Mouse (Mus musculus) kidney, embryonic 14.5 days (tissue): Measurements from ENCODE around the gene Nrbf2. TPM values are rescaled to one million over a fixed set of nuclear protein-coding genes. Genes with fewer than 3 reads are reported as not detected.
A peak's percentile ranks its signal among the peaks of the same experiment; 100 is the strongest.

Experiments
- ATAC-seq: fragments of 200-750 bp; cut with Nextera tagmentation; 2 replicates; pipeline ENCODE4 v1.8.0; 2017; ENCODE audit warnings: moderate number of reproducible peaks, mild to moderate bottlenecking, moderate TSS enrichment, moderate library complexity; ENCODE audit not compliant: low FRiP score, low TSS enrichment
- H3K27ac ChIP-seq: fragments of 300-500 bp; sonication (generic); 2 replicates; pipeline ENCODE4 v1.5.1; 2014; ENCODE audit warnings: low read depth, mild to moderate bottlenecking, low read length, moderate library complexity, mixed read lengths
- H3K27me3 ChIP-seq: fragments of 300-500 bp; sonication (generic); 2 replicates; pipeline ENCODE4 v1.6.1; 2014; ENCODE audit warnings: mild to moderate bottlenecking, low read length; ENCODE audit not compliant: control insufficient read depth, insufficient read depth
- H3K36me3 ChIP-seq: fragments of 300-500 bp; sonication (generic); 2 replicates; pipeline ENCODE4 v1.6.1; 2014; ENCODE audit warnings: low read length, mixed read lengths; ENCODE audit not compliant: control insufficient read depth, insufficient read depth
- H3K4me1 ChIP-seq: fragments of 300-500 bp; sonication (generic); 2 replicates; pipeline ENCODE4 v1.6.1; 2014; ENCODE audit warnings: low read length, mixed read lengths; ENCODE audit not compliant: control insufficient read depth, insufficient read depth
- H3K4me2 ChIP-seq: fragments of 300-500 bp; sonication (generic); replicated peaks from 2 replicates; pipeline ENCODE4 v1.6.1; 2014; ENCODE audit warnings: low read depth, mild to moderate bottlenecking, low read length
- H3K4me3 ChIP-seq: fragments of 300-500 bp; sonication (generic); 2 replicates; pipeline ENCODE4 v1.5.1; 2014; ENCODE audit warnings: mild to moderate bottlenecking, low read length
- H3K9ac ChIP-seq: fragments of 300-500 bp; sonication (generic); 2 replicates; pipeline ENCODE4 v1.6.1; 2014; ENCODE audit warnings: low read depth, mild to moderate bottlenecking, low read length, moderate library complexity
- H3K9me3 ChIP-seq: fragments of 300-500 bp; sonication (generic); 2 replicates; pipeline ENCODE4 v1.6.1; 2016; ENCODE audit warnings: low read length; ENCODE audit not compliant: control insufficient read depth
- WGBS: fragments of 180-500 bp; shearing (Covaris S2); extraction: QIAGEN DNeasy Blood & Tissue Kit; methylation state at CpG from one replicate; pipeline ENCODE4 v1.1.7; 2014; 5-methylcytosine and 5-hydroxymethylcytosine counted together
- polyA plus RNA-seq: library from polyadenylated mRNA; unstranded; fragments of >200 nt; fragmentation: Nextera tagmentation; extraction: Ambion mirVana; gene quantifications from 2 replicates; pipeline ENCODE4 v1.2.1, GENCODE M21; 2014

The Nrbf2 gene
- polyA plus RNA-seq, 1 experiment from 2014 or later: 34.7 TPM

GRCm38 (mm10) chr10:67284311-67284710 is 794 bp downstream of the Nrbf2 start:
- H3K4me3 ChIP-seq: peak overlapping the region; percentile 58
- no peaks in the 10 kb centered on the region for H3K9me3 ChIP-seq
- 2% methylated on average over 10 of the region's 10 CpGs for WGBS
- no peaks in the 10 kb centered on the region for H3K27me3 ChIP-seq
- peak overlapping the region; percentile 69 for H3K4me2 ChIP-seq
- H3K4me1 ChIP-seq: peaks cover 16% of the 10 kb centered on the region; the same call in 1 of the 2 replicates
- H3K36me3 ChIP-seq: no peaks in the 10 kb centered on the region
- H3K9ac ChIP-seq: peak overlapping the region; percentile 82
- ATAC-seq: peak; percentile 13; the same call in 1 of the 2 replicates
- peak overlapping the region; percentile 76; the same call in 1 of the 2 replicates for H3K27ac ChIP-seq

GRCm38 (mm10) chr10:67283516-67283915 is 1.6 kb downstream of the Nrbf2 start:
- peak overlapping the region; percentile 69; the same call in 1 of the 2 replicates for H3K4me2 ChIP-seq
- H3K9me3 ChIP-seq: no peaks in the 10 kb centered on the region
- H3K4me3 ChIP-seq: peak overlapping the region; percentile 58; the same call in 1 of the 2 replicates
- 72% methylated on average over 9 of the region's 9 CpGs for WGBS
- H3K27ac ChIP-seq: no peak overlapping the region
- peaks cover 16% of the 10 kb centered on the region; the same call in 1 of the 2 replicates for H3K4me1 ChIP-seq
- no peaks in the 10 kb centered on the region for H3K36me3 ChIP-seq
- H3K9ac ChIP-seq: peak overlapping the region; percentile 3; the same call in 1 of the 2 replicates
- no peak for ATAC-seq
- H3K27me3 ChIP-seq: no peaks in the 10 kb centered on the region

GRCm38 (mm10) chr10:67282531-67282930 is 2.6 kb downstream of the Nrbf2 start:
- no peak overlapping the region for H3K9ac ChIP-seq
- no peaks in the 10 kb centered on the region for H3K27me3 ChIP-seq
- no peaks in the 10 kb centered on the region for H3K36me3 ChIP-seq
- ATAC-seq: no peak
- H3K4me1 ChIP-seq: peaks cover 19% of the 10 kb centered on the region; the same call in 1 of the 2 replicates
- H3K9me3 ChIP-seq: no peaks in the 10 kb centered on the region
- WGBS: 77% methylated on average over 2 of the region's 2 CpGs
- H3K27ac ChIP-seq: no peak overlapping the region
- H3K4me2 ChIP-seq: no peak overlapping the region
- H3K4me3 ChIP-seq: no peak overlapping the region

GRCm38 (mm10) chr10:67281852-67282251 is 3.3 kb downstream of the Nrbf2 start:
- Histone ChIP-seq H3K9me3 (no peaks in the 10 kb centered on the region), H3K4me2 (no peak overlapping the region), H3K4me3 (no peak overlapping the region), H3K36me3 (no peaks in the 10 kb centered on the region), H3K27me3 (no peaks in the 10 kb centered on the region), H3K9ac (no peak overlapping the region), H3K27ac (no peak overlapping the region), H3K4me1 (peaks cover 19% of the 10 kb centered on the region; the same call in 1 of the 2 replicates)
- ATAC-seq: no peak
- 57% methylated on average over 8 of the region's 8 CpGs for WGBS

GRCm38 (mm10) chr10:67275916-67276315 is 9.2 kb downstream of the Nrbf2 start:
- H3K36me3 ChIP-seq: peaks cover 18% of the 10 kb centered on the region
- H3K4me1 ChIP-seq: 0 out of 2 replicates have a peak, but pooled peaks cover 3% of the 10 kb centered on the region
- no peaks in the 10 kb centered on the region for H3K9me3 ChIP-seq
- no peaks in the 10 kb centered on the region for H3K27me3 ChIP-seq
- H3K9ac ChIP-seq: no peak overlapping the region
- no peak overlapping the region for H3K4me2 ChIP-seq
- no peak for ATAC-seq
- H3K4me3 ChIP-seq: no peak overlapping the region
- no peak overlapping the region for H3K27ac ChIP-seq

GRCm38 (mm10) chr10:67264852-67265251 is 20.3 kb downstream of the Nrbf2 start:
- ATAC-seq: no peak
- WGBS: 35% methylated on average over 1 of the region's 1 CpGs

GRCm38 (mm10) chr10:67253115-67253514 is 32.0 kb downstream of the Nrbf2 start:
- H3K4me2 ChIP-seq: no peak overlapping the region
- no peaks in the 10 kb centered on the region for H3K9me3 ChIP-seq
- no peak for ATAC-seq
- H3K36me3 ChIP-seq: peaks cover 60% of the 10 kb centered on the region
- WGBS: 96% methylated on average over 1 of the region's 1 CpGs
- no peaks in the 10 kb centered on the region for H3K27me3 ChIP-seq
- no peak overlapping the region for H3K9ac ChIP-seq
- no peaks in the 10 kb centered on the region for H3K4me1 ChIP-seq
- H3K27ac ChIP-seq: no peak overlapping the region
- H3K4me3 ChIP-seq: no peak overlapping the region

More at GRCm38 (mm10) chr10:67264852-67265251, 20.3 kb downstream of the Nrbf2 start:
- Histone ChIP-seq H3K4me2 (no peak overlapping the region), H3K4me3 (no peak overlapping the region), H3K27me3 (no peaks in the 10 kb centered on the region), H3K9me3 (no peaks in the 10 kb centered on the region), H3K4me1 (no peaks in the 10 kb centered on the region), H3K36me3 (peaks cover 24% of the 10 kb centered on the region), H3K9ac (no peak overlapping the region), H3K27ac (no peak overlapping the region)

GRCm38 (mm10) chr10:67252353-67252752 is 32.8 kb downstream of the Nrbf2 start:
- H3K9ac ChIP-seq: no peak overlapping the region
- H3K27me3 ChIP-seq: no peaks in the 10 kb centered on the region
- no peaks in the 10 kb centered on the region for H3K9me3 ChIP-seq
- H3K4me1 ChIP-seq: no peaks in the 10 kb centered on the region
- 41% methylated on average over 5 of the region's 5 CpGs for WGBS
- peaks cover 59% of the 10 kb centered on the region for H3K36me3 ChIP-seq
- no peak overlapping the region for H3K4me3 ChIP-seq
- ATAC-seq: no peak
- H3K4me2 ChIP-seq: no peak overlapping the region
- H3K27ac ChIP-seq: no peak overlapping the region

GRCm38 (mm10) chr10:67250846-67251245 is 34.3 kb downstream of the Nrbf2 start:
- H3K9me3 ChIP-seq: no peaks in the 10 kb centered on the region
- peaks cover 64% of the 10 kb centered on the region for H3K36me3 ChIP-seq
- H3K4me1 ChIP-seq: no peaks in the 10 kb centered on the region
- no peak overlapping the region for H3K9ac ChIP-seq
- H3K27ac ChIP-seq: no peak overlapping the region
- no peak for ATAC-seq
- H3K27me3 ChIP-seq: no peaks in the 10 kb centered on the region
- H3K4me2 ChIP-seq: no peak overlapping the region
- 96% methylated on average over 6 of the region's 6 CpGs for WGBS
- no peak overlapping the region for H3K4me3 ChIP-seq
